Mouse (Mus musculus): ENCODE results near the gene Wdr89. TPM values are rescaled to one million over a fixed set of nuclear protein-coding genes. Genes with fewer than 3 reads are reported as not detected.

Gene Wdr89
- total RNA-seq, 2 experiments from 2014 or later = 3.0 to 3.1 TPM

DNA sequence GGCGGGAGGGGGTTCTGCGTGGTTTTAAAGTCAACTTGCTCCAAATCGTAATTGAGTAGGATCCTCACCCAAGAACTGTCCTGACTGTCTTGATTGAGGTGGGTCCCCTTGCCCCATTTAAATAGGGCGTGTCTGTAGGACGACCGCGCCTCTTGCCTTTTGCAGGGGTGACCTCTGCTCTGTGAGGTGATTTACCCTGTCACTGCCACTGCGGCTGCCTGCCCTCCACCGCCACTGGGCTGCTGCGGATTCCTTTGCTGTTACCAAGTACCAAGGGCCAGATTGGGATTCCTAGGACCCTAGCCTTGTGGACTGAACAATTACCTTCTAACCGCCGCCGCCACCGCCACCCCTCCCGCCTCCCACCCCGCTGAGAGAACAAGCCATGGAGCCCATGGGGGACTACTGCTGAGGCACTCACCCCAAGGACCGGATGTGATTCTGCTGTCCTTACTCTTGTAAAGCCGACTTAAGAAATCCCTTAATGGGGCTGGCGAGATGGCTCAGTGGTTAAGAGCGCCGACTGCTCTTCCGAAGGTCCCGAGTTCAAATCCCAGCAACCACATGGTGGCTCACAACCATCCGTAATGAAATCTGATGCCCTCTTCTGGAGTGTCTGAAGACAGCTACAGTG is 53.1 kb downstream of the Wdr89 start:
- peak; percentile 14 to 51 for DNase-seq

DNA sequence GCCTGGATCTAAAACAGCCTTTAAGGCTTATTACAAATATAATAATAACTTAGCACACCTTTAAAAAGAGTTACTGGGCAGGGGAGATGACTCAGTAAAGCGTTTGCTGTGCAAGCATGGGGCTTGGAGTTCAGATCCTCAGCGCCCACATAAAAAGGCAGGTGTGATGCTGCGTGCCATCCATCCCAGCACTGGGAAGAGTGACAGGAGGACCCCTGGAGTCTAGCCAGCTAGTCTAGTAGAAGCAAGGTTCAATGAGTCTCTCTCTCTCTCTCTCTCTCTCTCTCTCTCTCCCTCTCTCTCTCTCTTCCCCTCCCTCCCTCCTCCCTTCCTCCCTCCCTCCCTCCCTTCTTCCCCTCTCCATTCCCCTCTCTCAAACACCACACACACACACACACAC is 53.8 kb downstream of the Wdr89 start:
- no peak for DNase-seq

DNA sequence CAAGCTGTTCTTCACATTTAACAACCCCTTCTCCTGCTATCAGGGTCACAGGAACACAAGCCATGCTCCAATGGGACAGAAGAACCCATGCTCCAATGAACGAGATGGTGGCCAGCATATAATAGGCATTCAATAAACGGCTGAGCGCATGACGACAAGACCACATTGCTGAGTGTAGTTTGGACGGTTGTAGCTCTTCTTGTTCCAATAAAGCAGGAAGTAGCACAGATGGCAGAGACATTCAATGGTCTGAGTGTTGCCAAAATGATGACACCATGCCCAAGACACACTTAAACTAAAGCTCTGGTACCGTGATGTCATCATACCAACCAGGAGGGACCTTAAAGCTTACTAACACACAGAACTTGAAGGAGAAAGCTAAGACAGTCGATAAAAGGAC is 56.6 kb downstream of the Wdr89 start:
- DNase-seq = no peak

DNA sequence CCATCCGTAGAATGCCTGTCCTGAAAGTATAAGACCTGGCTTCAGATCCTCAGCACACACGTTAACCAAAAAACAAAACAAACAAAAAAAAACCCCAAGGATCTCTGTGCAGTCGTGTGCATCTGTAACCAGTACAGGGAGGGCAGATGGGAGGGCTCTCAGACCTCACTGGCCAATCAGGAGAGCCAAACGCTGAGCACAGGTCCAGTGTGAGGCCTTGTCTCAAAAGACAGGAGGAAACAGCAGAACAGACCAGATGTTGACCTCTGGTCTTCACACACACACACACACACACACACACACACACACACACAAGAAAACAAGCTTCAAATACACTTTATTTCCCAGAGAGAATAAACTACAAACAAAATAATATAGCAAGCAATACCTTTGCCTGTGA is 69.8 kb downstream of the Wdr89 start:
- peak in 1 of 2 experiments; percentile 27 for DNase-seq

DNA sequence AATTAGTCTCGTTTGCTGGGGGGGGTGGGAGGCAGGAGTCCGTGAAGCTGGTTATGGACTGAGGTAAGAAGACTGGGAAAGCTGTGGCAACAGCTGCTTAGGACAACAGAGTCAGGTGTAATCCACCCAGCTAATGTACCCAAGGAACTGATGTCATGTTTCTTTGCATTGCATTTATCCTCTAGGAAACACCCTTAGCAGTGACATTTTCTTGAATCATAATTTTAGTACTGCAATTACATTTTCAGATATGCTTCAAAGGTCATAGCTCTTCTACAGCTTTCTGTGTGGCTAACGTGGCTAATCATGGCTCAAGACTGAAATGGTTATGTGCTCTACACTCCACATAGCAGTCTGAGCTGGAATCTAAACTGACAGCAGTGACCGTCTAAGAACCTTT is 70.3 kb downstream of the Wdr89 start:
- DNase-seq = no peak

DNA sequence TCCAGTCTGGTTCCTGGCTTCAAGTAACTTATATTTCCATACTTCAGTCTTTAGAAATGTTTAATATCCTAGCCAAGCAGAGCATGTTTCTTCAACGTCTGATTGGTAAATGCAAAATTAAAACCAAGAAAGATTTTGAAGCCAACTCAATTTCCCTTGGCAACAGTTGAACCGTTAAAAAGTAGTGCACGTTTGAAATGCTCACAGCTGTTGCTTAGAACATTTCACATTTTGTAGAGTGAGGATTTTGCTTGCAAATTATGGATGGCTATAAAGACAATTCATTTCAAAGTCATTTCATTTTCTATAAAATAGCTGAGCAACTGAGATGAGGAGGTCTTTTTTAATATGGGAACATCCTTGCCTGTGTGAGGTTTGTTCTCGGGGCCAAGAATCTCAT is 71.6 kb downstream of the Wdr89 start:
- no peak for DNase-seq

DNA sequence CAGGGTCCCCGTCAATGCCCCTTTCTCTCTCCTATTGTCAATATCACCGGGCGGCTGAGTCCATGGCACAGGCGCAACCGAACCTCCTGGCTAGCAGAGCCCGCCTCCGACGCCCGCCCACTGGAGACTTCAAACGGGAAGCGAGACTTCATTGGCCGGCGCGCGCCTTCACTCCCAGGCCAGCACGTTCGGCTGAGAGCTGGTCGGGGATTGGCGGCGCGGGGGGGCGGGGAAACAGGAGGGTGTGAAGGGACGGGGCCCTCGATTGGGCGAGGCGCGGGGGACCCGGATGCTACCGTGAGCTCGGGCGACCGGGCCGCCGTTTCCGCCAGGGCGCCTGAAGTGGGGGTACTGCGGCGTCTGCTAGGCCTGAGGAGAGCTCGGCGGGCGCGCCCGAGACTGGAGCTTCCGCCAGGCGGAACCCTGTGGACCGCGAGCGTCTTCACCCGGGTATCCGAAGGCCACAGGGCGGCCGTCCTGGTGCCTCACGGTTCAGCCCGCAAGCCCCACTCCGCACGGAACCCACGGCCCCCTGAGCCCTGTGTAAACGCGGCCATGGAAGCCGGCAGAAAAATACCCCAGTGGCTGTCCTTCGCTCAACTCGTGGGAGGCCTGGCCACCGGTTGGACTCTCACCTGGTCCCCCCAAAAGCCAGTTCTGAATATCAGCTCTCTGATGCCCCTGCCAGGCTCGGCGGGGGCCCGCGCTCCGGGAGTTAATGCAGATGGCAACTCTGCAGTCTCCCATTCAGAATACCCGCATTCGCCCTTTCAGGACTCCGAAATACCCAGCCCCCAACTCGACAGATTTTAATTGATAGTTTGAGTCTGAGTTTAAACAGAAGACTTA is 73.0 kb downstream of the Wdr89 start, which contains the start of gene Ppp2r5e:
TSS of gene Ppp2r5e (minus strand) at position 92 of the 849 bp plus-strand sequence.
- DNase-seq = peak; percentile 99

DNA sequence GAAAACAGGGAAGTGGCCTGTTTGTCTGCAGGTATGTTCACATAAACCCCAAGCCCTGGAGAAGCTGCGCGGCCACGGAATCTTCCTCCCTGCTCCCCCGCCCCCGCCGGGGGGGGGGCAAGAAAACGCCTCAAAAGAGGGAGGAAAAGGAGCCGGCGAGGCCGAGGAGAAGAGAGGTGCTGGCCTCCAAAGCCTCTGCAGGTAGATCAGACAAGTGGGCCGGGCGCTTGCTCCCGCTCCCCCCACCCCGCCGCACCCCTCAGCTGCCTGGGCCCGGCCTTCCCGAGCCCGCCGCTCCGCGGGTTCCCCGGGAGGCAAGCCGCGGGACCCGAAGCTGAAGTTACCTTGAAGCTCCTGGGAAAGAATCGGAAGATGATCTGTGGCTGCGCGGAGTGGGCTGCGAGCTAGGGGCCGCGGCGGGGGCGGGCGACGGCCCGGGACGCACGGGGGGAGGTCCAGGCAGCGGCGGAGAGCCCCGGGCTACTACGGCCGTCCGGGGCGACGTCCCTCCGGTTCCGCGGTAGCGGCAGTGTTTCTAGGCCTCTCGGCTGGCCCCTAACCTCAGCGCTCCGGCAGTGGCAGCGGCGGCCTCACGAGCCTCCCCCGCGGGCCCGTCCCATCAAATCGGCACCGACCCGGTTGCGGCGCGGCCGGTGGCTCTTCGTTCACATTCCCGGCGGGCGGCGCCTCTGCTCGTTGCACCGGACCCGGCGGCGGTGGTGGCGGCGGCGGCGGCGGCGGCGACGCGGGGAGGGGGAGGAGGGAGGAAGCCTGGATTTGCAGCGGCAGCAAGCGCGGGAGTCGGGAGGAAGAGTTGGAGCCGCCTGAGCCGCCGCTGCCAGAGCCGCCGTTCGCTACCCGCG is 73.8 kb downstream of the Wdr89 start:
- DNase-seq = peak in 1 of 2 experiments; percentile 16

DNA sequence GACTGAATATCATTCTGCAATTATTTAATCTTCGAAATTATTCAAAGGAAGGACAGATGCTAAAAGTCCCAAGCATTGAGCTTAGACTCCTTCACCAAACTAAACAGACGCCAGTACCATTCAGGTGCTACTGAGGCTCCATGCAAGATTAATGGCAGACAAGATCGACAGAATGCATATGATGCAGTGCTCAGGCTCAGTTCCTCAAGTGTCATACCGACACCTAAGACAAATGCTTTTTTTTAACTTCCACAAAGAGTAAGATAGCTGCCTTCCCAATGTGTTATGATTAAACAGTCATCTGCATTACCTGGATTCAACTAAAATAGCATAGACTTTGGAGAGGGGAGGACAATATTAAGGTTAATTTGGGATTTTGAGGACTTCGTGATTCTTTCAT is 74.9 kb downstream of the Wdr89 start:
- DNase-seq = no peak

DNA sequence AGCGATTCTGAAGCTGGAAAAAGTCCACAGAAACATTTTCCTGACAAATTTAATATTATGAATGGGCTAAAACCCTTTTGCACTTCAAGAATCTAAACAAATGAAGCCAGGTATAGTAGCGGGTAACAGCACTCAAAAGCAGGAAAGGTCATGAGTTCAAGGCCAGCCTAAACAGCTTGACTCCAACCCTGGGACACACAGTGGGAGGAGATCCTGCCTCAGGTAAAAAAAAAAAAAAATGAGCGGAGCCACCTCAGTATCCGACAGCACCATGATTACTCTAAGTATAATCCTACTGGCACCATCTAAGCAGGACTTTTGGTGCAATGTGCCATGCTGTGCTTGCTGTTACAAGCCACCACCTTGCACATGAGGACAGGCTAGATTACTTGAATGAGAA is 75.5 kb downstream of the Wdr89 start:
- no peak for DNase-seq

DNA sequence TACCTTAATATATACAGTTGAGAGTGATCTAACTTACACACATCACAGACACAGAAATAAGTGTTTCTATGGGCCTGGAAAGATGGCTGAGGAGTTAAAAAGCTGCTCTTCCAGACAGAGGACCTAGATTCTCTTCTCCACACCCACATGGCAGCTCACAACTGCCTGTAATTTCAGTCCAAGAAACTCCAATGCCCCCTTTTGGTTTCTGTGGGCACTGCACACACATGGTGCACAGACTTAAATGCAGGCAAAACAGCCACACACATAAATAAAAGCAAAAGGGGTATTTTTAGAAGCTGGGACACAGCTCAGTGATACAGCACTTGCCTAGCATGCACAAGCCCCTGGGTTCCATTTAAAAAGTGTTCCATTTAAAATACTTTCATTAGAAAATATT is 81.8 kb downstream of the Wdr89 start:
- no peak for DNase-seq

DNA sequence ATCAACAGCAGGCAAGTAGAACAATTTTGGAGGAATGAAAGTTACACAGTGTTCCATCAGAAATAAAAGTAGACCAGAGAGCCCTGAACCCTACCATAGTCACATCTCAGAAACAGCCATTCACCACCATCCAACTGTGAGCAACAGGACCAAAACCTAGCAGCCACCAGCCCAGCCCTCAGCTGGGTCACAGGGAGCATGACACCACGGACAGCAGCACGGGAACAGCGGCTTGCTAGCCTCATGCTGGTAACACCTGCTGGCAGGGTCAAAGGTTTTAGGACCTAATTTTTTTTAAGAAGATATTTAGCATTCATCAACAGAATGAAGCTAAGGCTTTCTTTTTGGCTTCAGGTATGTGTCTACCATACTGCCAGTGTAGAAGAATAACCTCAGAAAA is 85.6 kb downstream of the Wdr89 start:
- no peak for DNase-seq

Other genes starting within 250 kb of the Wdr89 start
- gene Ppp2r5e, start 73.3 kb downstream of the Wdr89 start, total RNA-seq (2021) = 10 to 100 TPM; 30.9 to 32.2 TPM
- 10 to 100 TPM; 18.7 to 22.6 TPM for gene Sgpp1, start 66.2 kb upstream of the Wdr89 start, total RNA-seq (2021)
- 10 to 100 TPM; 26.7 to 31.4 TPM for gene Syne2, start 148.6 kb upstream of the Wdr89 start, total RNA-seq (2021)